Mouse (Mus musculus) heart, embryonic 11.5 days (tissue): ENCODE results near the gene Nek9. TPM values are rescaled to one million over a fixed set of nuclear protein-coding genes. Genes with fewer than 3 reads are reported as not detected.

Source experiments
- ATAC-seq: fragments of 200-750 bp; cut with Nextera tagmentation; replicated peaks from 2 replicates; pipeline ENCODE4 v1.8.0; 2017; ENCODE audit warnings: moderate library complexity; ENCODE audit not compliant: insufficient number of reproducible peaks, low FRiP score, low TSS enrichment
- H3K27ac ChIP-seq: fragments of 300-500 bp; sonication (generic); 2 replicates; pipeline ENCODE4 v1.5.1; 2014; ENCODE audit warnings: mild to moderate bottlenecking, low read depth, low read length
- H3K27me3 ChIP-seq: fragments of 300-500 bp; sonication (generic); 2 replicates; pipeline ENCODE4 v1.6.1; 2014; ENCODE audit warnings: mild to moderate bottlenecking, low read length, mixed read lengths; ENCODE audit not compliant: control insufficient read depth, insufficient read depth
- H3K36me3 ChIP-seq: fragments of 300-500 bp; sonication (generic); 2 replicates; pipeline ENCODE4 v1.6.1; 2014; ENCODE audit warnings: mild to moderate bottlenecking, low read length, moderate library complexity, mixed read lengths; ENCODE audit not compliant: control insufficient read depth, insufficient read depth
- H3K4me1 ChIP-seq: fragments of 300-500 bp; sonication (generic); 2 replicates; pipeline ENCODE4 v1.6.1; 2014; ENCODE audit warnings: low read length; ENCODE audit not compliant: control insufficient read depth, insufficient read depth
- H3K4me2 ChIP-seq: fragments of 300-500 bp; sonication (generic); 2 replicates; pipeline ENCODE4 v1.6.1; 2014; ENCODE audit warnings: mild to moderate bottlenecking, moderate library complexity
- H3K4me3 ChIP-seq: fragments of 300-500 bp; sonication (generic); 2 replicates; pipeline ENCODE4 v1.5.1; 2014; ENCODE audit warnings: low read depth, low read length
- H3K9ac ChIP-seq: fragments of 300-500 bp; sonication (generic); 2 replicates; pipeline ENCODE4 v1.6.1; 2014; ENCODE audit warnings: mild to moderate bottlenecking, low read depth, low read length, moderate library complexity
- H3K9me3 ChIP-seq: fragments of 300-500 bp; sonication (generic); replicated peaks from 2 replicates; pipeline ENCODE4 v1.6.1; 2016; ENCODE audit warnings: low read length; ENCODE audit not compliant: control insufficient read depth
- WGBS: fragments of 180-500 bp; shearing (Covaris S2); extraction: QIAGEN DNeasy Blood & Tissue Kit; methylation state at CpG from one replicate; pipeline ENCODE4 v1.1.7; 2014; ENCODE audit not compliant: insufficient replicate concordance; 5-methylcytosine and 5-hydroxymethylcytosine counted together
- polyA plus RNA-seq: library from polyadenylated mRNA; unstranded; fragments of >200 nt; fragmentation: Nextera tagmentation; extraction: Ambion mirVana; gene quantifications from 2 replicates; pipeline ENCODE4 v1.2.1, GENCODE M21; 2014

Nek9 gene
- polyA plus RNA-seq, 1 experiment from 2014 or later, result 15.6 TPM

GRCm38 (mm10) chr12:85354061-85354460 lies 14.9 kb upstream of the Nek9 start:
- no peak for ATAC-seq
- H3K4me1 ChIP-seq, result peaks cover 3% of the 10 kb centered on the region; the same call in 1 of the 2 replicates
- H3K4me2 ChIP-seq, result no peak overlapping the region
- H3K36me3 ChIP-seq, result peaks cover 4% of the 10 kb centered on the region; the same call in 1 of the 2 replicates
- H3K9me3 ChIP-seq, result no peaks in the 10 kb centered on the region
- no peak overlapping the region for H3K27ac ChIP-seq
- WGBS, result 92% methylated on average over 3 of the region's 3 CpGs
- no peak overlapping the region for H3K9ac ChIP-seq
- no peak overlapping the region for H3K4me3 ChIP-seq
- H3K27me3 ChIP-seq, result no peaks in the 10 kb centered on the region

- Histone ChIP-seq H3K4me2 (no peak overlapping the region), H3K9ac (no peak overlapping the region), H3K4me1 (peaks cover 5% of the 10 kb centered on the region; the same call in 1 of the 2 replicates), H3K27me3 (no peaks in the 10 kb centered on the region), H3K36me3 (peaks cover 7% of the 10 kb centered on the region; the same call in 1 of the 2 replicates), H3K4me3 (no peak overlapping the region), H3K27ac (peak overlapping the region; percentile 51; the same call in 1 of the 2 replicates), H3K9me3 (no peaks in the 10 kb centered on the region)
- ATAC-seq, result no peak
- WGBS, result 67% methylated on average over 10 of the region's 10 CpGs
Measured at GRCm38 (mm10) chr12:85350407-85351232, 11.5 kb upstream of the Nek9 start.

DNA sequence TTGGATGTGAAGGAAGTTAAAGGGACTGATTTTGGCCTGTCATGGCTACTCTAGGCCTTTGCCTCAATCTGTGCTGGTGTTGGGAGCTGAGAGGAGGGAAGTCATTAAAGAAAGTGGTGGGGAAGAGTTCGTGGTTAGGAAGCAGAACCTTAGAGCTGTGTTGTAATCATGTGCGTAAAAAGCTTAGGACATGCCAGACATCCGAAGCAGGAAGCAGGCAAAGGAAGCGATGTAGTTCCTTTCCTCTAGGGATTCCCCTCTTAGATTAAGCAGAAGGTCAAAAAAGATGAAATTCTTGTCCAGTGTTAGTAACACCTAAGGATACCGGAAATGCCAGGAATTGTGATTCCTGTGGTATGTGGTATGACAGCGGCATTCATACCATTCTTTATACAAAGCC lies 9.2 kb upstream of the Nek9 start:
- WGBS, result 73% methylated on average over 6 of the region's 6 CpGs
- Histone ChIP-seq H3K4me1 (peaks cover 5% of the 10 kb centered on the region; the same call in 1 of the 2 replicates), H3K4me2 (no peak overlapping the region), H3K36me3 (peaks cover 7% of the 10 kb centered on the region; the same call in 1 of the 2 replicates), H3K27ac (no peak overlapping the region), H3K27me3 (no peaks in the 10 kb centered on the region), H3K4me3 (no peak overlapping the region), H3K9ac (no peak overlapping the region), H3K9me3 (no peaks in the 10 kb centered on the region)
- no peak for ATAC-seq

GRCm38 (mm10) chr12:85347196-85347595 lies 8.0 kb upstream of the Nek9 start:
- peaks cover 6% of the 10 kb centered on the region; the same call in 1 of the 2 replicates for H3K36me3 ChIP-seq
- WGBS, result 78% methylated on average over 3 of the region's 3 CpGs
- no peaks in the 10 kb centered on the region for H3K9me3 ChIP-seq
- no peak overlapping the region for H3K27ac ChIP-seq
- no peak overlapping the region for H3K4me2 ChIP-seq
- no peaks in the 10 kb centered on the region for H3K27me3 ChIP-seq
- ATAC-seq, result no peak
- peaks cover 5% of the 10 kb centered on the region; the same call in 1 of the 2 replicates for H3K4me1 ChIP-seq
- no peak overlapping the region for H3K4me3 ChIP-seq
- no peak overlapping the region for H3K9ac ChIP-seq

GRCm38 (mm10) chr12:85346374-85346773 lies 7.2 kb upstream of the Nek9 start:
- no peaks in the 10 kb centered on the region for H3K27me3 ChIP-seq
- H3K9ac ChIP-seq, result no peak overlapping the region
- H3K27ac ChIP-seq, result no peak overlapping the region
- no peak overlapping the region for H3K4me3 ChIP-seq
- no peaks in the 10 kb centered on the region for H3K9me3 ChIP-seq
- 0 out of 2 replicates have a peak, but pooled peaks cover 9% of the 10 kb centered on the region for H3K36me3 ChIP-seq
- peaks cover 5% of the 10 kb centered on the region; the same call in 1 of the 2 replicates for H3K4me1 ChIP-seq
- no peak overlapping the region for H3K4me2 ChIP-seq
- no peak for ATAC-seq
- WGBS, result 59% methylated on average over 3 of the region's 3 CpGs

DNA sequence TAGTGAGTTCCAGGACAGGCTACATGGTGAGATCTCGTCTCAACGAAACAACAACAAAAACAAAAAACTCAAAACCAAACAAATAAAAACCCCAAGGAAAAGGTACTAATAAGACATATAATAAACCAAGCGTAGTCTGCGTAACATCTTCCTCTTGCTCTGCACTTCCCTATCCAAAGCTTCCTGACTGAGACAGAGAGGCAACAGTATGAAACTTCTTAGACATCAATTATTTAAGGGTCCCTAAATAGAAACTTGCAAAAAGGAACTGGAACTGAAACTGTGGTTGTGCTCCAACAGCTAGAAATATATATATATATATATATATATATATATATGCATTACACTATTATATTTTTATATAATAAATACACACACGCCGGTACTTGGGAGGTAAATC lies 6.4 kb upstream of the Nek9 start:
- H3K9ac ChIP-seq, result no peak overlapping the region
- H3K4me2 ChIP-seq, result no peak overlapping the region
- no peak overlapping the region for H3K27ac ChIP-seq
- H3K9me3 ChIP-seq, result no peaks in the 10 kb centered on the region
- H3K36me3 ChIP-seq, result 0 out of 2 replicates have a peak, but pooled peaks cover 9% of the 10 kb centered on the region
- no peak for ATAC-seq
- H3K4me3 ChIP-seq, result no peak overlapping the region
- no peaks in the 10 kb centered on the region for H3K27me3 ChIP-seq
- H3K4me1 ChIP-seq, result peaks cover 2% of the 10 kb centered on the region; the same call in 1 of the 2 replicates
- 91% methylated on average over 6 of the region's 6 CpGs for WGBS

DNA sequence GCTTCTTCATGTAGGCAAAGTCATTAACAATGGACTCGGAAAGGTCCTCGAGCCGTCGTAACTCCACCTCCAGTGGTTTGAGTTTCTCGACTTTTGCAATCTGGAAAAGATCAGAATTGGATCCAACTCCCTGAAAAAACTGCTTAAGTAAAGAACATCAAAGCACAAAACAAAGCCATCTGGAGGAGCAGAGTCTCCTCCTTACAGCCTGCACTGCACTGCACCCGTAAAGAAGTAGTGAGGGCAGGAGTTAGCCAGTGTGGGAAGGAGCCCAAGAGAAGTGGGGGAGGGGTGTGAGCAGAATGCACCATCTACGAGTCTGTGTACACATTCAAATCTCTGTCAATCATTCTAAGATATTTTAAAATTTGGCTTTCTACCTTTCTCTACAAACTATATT lies 5.1 kb upstream of the Nek9 start:
- H3K27me3 ChIP-seq, result no peaks in the 10 kb centered on the region
- no peak overlapping the region for H3K4me2 ChIP-seq
- H3K27ac ChIP-seq, result no peak overlapping the region
- WGBS, result 84% methylated on average over 7 of the region's 7 CpGs
- H3K4me3 ChIP-seq, result no peak overlapping the region
- ATAC-seq, result no peak
- H3K36me3 ChIP-seq, result 0 out of 2 replicates have a peak, but pooled peaks cover 9% of the 10 kb centered on the region
- no peaks in the 10 kb centered on the region for H3K9me3 ChIP-seq
- peaks cover 6% of the 10 kb centered on the region for H3K4me1 ChIP-seq
- no peak overlapping the region for H3K9ac ChIP-seq

GRCm38 (mm10) chr12:85342310-85342709 lies 3.1 kb upstream of the Nek9 start:
- Histone ChIP-seq H3K27ac (no peak overlapping the region), H3K9ac (no peak overlapping the region), H3K36me3 (0 out of 2 replicates have a peak, but pooled peaks cover 4% of the 10 kb centered on the region), H3K4me3 (no peak overlapping the region), H3K4me1 (peaks cover 15% of the 10 kb centered on the region), H3K9me3 (no peaks in the 10 kb centered on the region), H3K27me3 (no peaks in the 10 kb centered on the region), H3K4me2 (no peak overlapping the region)
- no peak for ATAC-seq
- WGBS, result 70% methylated on average over 4 of the region's 4 CpGs
